Mouse (Mus musculus) ES-E14 (cell line): ENCODE data around the gene Hmcn1.

ENCODE experiments used
- CHD2 ChIP-seq: IDR thresholded peaks from 2 replicates; pipeline ENCODE4 v1.6.1; 2014; ENCODE audit warnings: mild to moderate bottlenecking, low read depth, low read length, inconsistent platforms
- HCFC1 ChIP-seq: IDR thresholded peaks from 2 replicates; pipeline ENCODE4 v1.6.1; 2012; ENCODE audit warnings: low read length, inconsistent platforms, borderline replicate concordance; ENCODE audit not compliant: insufficient read depth
- MAFK ChIP-seq: IDR thresholded peaks from 2 replicates; pipeline ENCODE4 v1.6.1; 2014; ENCODE audit warnings: mild to moderate bottlenecking, low read depth, low read length, inconsistent platforms; ENCODE audit not compliant: insufficient read depth
- ZC3H11A ChIP-seq: IDR thresholded peaks from 2 replicates; pipeline ENCODE4 v1.6.1; 2012; ENCODE audit warnings: low read depth, mild to moderate bottlenecking, inconsistent platforms, low read length, borderline replicate concordance

DNA sequence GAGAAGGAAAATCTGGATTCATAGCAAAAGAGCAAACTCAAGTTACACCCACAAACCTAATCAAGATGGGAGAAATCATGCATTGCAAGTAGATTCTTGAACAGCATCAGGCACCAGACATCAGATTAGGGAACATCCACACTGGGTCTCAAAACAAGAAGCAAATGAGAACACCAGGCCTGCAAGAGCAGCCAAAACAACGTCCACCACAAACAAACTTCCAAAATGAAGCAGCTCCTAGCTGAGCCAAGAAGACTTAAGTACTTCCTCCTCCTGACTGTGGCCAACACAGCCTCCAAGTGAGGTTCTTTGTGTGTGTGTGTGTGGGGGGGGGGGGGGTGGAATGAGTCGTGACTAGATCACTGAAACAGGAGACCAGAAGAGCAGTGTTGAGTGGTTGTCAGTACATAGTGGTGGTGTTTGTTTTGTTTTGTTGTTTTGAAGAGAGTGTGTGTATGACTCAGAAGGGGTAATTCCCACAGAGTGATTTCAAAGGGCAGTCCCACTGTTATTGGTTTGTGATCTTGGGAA lies 232.4 kb downstream of the Hmcn1 start:
- TF ChIP-seq HCFC1 (no peak), MAFK (no peak), CHD2 (no peak), ZC3H11A (no peak)
